Mouse (Mus musculus) heart, adult 2 months (tissue): ENCODE measurements around the gene Etv3. TPM values are rescaled to one million over a fixed set of nuclear protein-coding genes. Genes with fewer than 3 reads are reported as not detected.
"Not testable (repeated sequence)": the region's sequence is repeated elsewhere in the genome, so short reads cannot be mapped to it uniquely, and the experiment has no call there.

Experiments
- DNase-seq, 2 experiments: peaks; one replicate each; pipeline ENCODE4 v3.0.0; 2021
- H3K27ac ChIP-seq: fragments of 200-600 bp; 2 replicates; pipeline ENCODE4 v1.8.1; 2022
- H3K27me3 ChIP-seq: fragments of 200-500 bp; 2 replicates; pipeline ENCODE4 v1.6.1; 2012; ENCODE audit warnings: mild to moderate bottlenecking, low read length, inconsistent platforms, mixed read lengths; ENCODE audit not compliant: control insufficient read depth, insufficient read depth
- H3K36me3 ChIP-seq: fragments of 200-500 bp; 2 replicates; pipeline ENCODE4 v1.6.1; 2012; ENCODE audit warnings: low read length, inconsistent platforms; ENCODE audit not compliant: control insufficient read depth, insufficient read depth
- H3K4me1 ChIP-seq: fragments of 200-500 bp; 2 replicates; pipeline ENCODE4 v1.6.1; 2011; ENCODE audit warnings: low read length; ENCODE audit not compliant: control insufficient read depth, insufficient read depth
- H3K4me3 ChIP-seq: fragments of 200-600 bp; 2 replicates; pipeline ENCODE4 v1.8.1; 2022
- H3K79me2 ChIP-seq: fragments of 200-500 bp; replicated peaks from 2 replicates; pipeline ENCODE4 v1.6.1; 2012; ENCODE audit warnings: mild to moderate bottlenecking, inconsistent platforms, low read length, moderate library complexity, mixed read lengths; ENCODE audit not compliant: control insufficient read depth, insufficient read depth
- H3K9ac ChIP-seq: fragments of 200-500 bp; 2 replicates; pipeline ENCODE4 v1.6.1; 2012; ENCODE audit warnings: low read depth, mild to moderate bottlenecking, control low read depth, inconsistent platforms, low read length, mixed read lengths
- CTCF ChIP-seq: fragments of 200-600 bp; IDR thresholded peaks from 2 replicates; pipeline ENCODE4 v1.8.1; 2022; ENCODE audit warnings: antibody characterized with exemption, mild to moderate bottlenecking, moderate library complexity
- EP300 ChIP-seq: fragments of 200-500 bp; IDR thresholded peaks from 2 replicates; pipeline ENCODE4 v1.6.1; 2011; ENCODE audit warnings: low read depth, low read length, control low read depth; ENCODE audit not compliant: insufficient read depth
- POLR2A ChIP-seq: fragments of 200-500 bp; IDR thresholded peaks from 2 replicates; pipeline ENCODE4 v1.6.1; 2011; ENCODE audit warnings: mild to moderate bottlenecking, low read depth, low read length, control low read depth; ENCODE audit not compliant: insufficient read depth
- WGBS: fragments of 180-500 bp; shearing (Covaris S2); methylation state at CpG from one replicate; pipeline ENCODE4 v1.1.7; 2018; 5-methylcytosine and 5-hydroxymethylcytosine counted together
- intact Hi-C: fragments of 180-260 bp; cut with DNase I; formaldehyde crosslinking; loops from one replicate; pipeline ENCODE4 v1.15.1; 2025
- polyA plus RNA-seq: library from polyadenylated mRNA; depleted of rRNA; stranded (reverse); fragments of >200 nt; gene quantifications from 2 replicates; pipeline ENCODE4 v1.2.3, GENCODE M21; 2012
- total RNA-seq, 2 experiments: library from RNA; stranded (reverse); gene quantifications; 2 replicates each; pipeline ENCODE4 v1.2.3; 2021

The Etv3 gene
- total and polyA plus RNA-seq, 3 experiments: 9.0 to 18.5 (median 17.7) TPM

DNA sequence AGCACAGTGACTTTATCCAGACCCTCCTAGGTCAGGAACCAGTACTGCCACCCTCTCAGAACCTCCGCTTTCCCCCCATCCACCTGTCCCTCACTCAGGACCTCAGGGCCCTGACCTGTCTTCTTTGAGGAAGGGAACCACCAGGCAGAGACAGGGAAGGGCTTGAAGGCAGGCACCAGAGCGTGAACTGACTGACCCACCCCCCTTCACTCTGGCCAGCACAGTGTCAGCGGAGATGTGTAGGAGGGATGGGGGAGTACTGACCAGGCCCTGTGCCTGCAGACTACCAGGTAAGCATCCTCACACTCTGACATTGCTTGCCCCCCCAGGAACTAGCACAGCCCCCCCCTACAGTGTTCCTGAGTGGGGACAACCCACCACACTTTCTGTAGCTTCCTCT is 20.3 kb downstream of the Etv3 start:
- Histone ChIP-seq H3K4me1 (peaks cover 18% of the 10 kb centered on the region), H3K27ac (no peak overlapping the region), H3K9ac (no peak overlapping the region), H3K79me2 (no peaks in the 10 kb centered on the region), H3K4me3 (no peak overlapping the region), H3K27me3 (no peaks in the 10 kb centered on the region), H3K36me3 (no peaks in the 10 kb centered on the region)
- no peak for DNase-seq
- 83% methylated on average over 3 of the region's 3 CpGs for WGBS
- no peak for TF ChIP-seq POLR2A
- intact Hi-C loops: loop anchor here (10.0 kb wide), 1 partner anchor 1811 kb away; no protein-coding TSS in a partner anchor

DNA sequence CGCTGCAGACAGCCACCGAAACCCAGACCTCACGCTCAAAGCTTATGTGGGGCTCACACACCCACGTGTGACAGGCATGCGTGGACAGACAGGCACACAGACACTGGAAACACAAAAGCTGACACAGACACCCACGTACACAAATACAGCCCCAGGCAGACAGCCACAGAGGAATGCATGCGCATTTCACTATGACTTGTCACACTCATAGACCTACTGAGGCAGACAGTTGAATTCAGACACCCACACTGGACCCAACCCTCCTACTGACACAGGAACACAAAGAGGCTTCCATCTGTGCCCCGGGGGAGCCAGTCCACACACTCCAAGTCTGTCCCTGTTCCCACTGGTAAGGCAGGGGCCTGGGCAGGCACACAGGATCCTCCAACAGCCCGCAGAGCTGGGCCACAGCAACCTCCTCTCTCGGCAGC is 21.1 kb downstream of the Etv3 start:
- Histone ChIP-seq H3K4me3 (no peak overlapping the region), H3K27ac (no peak overlapping the region), H3K79me2 (no peaks in the 10 kb centered on the region), H3K4me1 (peaks cover 17% of the 10 kb centered on the region), H3K36me3 (no peaks in the 10 kb centered on the region), H3K27me3 (no peaks in the 10 kb centered on the region), H3K9ac (no peak overlapping the region)
- WGBS: 81% methylated on average over 10 of the region's 10 CpGs
- TF ChIP-seq EP300 (no peak), CTCF (no peak), POLR2A (no peak)
- intact Hi-C loops: loop anchor here (10.0 kb wide), 1 partner anchor 1812 kb away; no protein-coding TSS in a partner anchor
- no peak for DNase-seq

DNA sequence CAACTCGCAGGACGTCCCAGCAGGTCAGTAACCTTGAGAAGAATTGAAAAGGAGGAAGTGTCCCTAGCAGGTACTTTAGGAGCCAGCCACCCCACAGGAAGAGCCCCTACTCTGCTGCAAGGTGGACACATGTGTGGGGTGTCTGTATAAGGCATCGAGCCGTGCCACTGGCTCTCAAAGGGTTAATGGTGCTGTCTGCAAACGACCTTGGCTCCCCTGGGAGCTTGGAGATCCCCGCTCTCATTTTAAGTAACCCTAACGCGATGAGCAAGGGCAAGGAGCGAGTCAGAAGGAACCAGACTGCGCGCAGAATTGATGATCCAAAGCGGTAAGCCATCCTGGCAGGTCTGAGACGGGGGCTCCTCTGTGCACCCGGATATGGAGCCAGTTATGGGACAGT is 24.7 kb downstream of the Etv3 start:
- Histone ChIP-seq H3K36me3 (no peaks in the 10 kb centered on the region), H3K4me1 (peaks cover 5% of the 10 kb centered on the region), H3K9ac (no peak overlapping the region), H3K4me3 (no peak overlapping the region), H3K79me2 (no peaks in the 10 kb centered on the region), H3K27me3 (no peaks in the 10 kb centered on the region), H3K27ac (no peak overlapping the region)
- intact Hi-C loops: loop anchor here (10.0 kb wide), 1 partner anchor 1815 kb away; no protein-coding TSS in a partner anchor
- no peak for DNase-seq
- WGBS: 31% methylated on average over 14 of the region's 14 CpGs
- TF ChIP-seq CTCF (no peak), POLR2A (no peak), EP300 (no peak)

DNA sequence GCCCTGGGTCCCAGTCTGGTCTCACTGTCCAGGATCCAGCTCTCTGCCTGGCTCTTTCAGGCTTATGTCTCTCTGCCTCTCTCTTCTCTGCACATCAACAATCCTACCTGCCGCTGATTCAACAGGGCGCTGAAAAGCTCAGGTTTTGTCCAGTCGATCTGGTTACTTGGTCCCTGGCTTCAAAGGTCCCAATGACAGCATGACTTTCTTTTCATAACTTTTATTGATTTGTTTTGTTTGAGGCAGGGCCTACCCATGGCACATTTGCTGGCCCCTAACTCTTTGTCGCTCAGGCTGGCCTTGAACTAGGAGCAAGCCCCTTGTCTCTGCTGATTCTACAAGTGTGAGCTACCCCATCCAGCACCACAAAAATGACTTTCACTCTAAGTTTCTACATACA is 27.1 kb downstream of the Etv3 start:
- Histone ChIP-seq H3K36me3 (no peaks in the 10 kb centered on the region), H3K79me2 (no peaks in the 10 kb centered on the region), H3K27ac (no peak overlapping the region), H3K4me1 (peaks cover 5% of the 10 kb centered on the region), H3K27me3 (no peaks in the 10 kb centered on the region), H3K9ac (no peak overlapping the region), H3K4me3 (no peak overlapping the region)
- 91% methylated on average over 4 of the region's 4 CpGs for WGBS
- TF ChIP-seq POLR2A: no peak
- TF ChIP-seq EP300: no peak
- no peak for DNase-seq
- intact Hi-C loops: no loop called here

DNA sequence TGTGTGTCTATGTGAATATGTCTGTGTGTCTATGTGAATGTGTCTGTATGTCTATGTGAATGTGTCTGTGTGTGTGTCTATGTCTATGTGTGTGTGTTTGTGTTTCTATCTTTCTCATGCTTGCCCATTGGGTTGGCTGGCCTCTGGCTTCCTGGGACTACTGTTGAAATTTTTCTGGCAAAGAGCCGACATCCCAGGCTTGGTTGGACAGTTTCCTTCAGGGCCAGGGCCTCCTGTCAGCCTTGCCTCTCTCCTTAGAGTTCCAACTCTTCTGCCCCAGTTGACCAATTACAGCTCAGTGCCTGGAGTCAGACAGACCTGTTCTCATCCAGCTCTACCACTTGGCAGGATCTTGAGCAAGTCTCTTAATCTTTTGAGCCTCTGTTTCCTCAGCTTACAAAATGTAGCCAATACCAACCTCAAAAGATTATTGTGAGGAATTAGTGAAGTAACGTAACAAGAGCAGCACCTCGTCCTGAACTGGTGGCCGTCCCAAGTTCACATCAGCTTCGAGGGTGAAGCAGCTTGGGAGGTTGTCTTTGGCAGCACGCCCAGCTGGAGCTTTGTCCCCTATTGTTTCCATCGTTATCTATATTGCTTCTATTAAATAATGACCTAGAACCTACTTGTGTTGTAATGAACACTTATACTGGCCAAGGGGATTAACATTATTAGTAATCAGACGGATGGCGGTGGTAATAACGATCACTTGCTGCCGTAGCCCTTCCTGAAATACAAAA is 28.2 kb downstream of the Etv3 start:
- peaks cover 5% of the 10 kb centered on the region for H3K4me1 ChIP-seq
- intact Hi-C loops: no loop called here
- no peak overlapping the region for H3K9ac ChIP-seq
- peak in 1 of 2 experiments; percentile 23 for DNase-seq
- H3K79me2 ChIP-seq: no peaks in the 10 kb centered on the region
- H3K27me3 ChIP-seq: no peaks in the 10 kb centered on the region
- 27% methylated on average over 11 of the region's 11 CpGs for WGBS
- no peak overlapping the region for H3K4me3 ChIP-seq
- H3K27ac ChIP-seq: no peak overlapping the region
- no peaks in the 10 kb centered on the region for H3K36me3 ChIP-seq
- TF ChIP-seq EP300 (no peak), CTCF (no peak), POLR2A (no peak)

DNA sequence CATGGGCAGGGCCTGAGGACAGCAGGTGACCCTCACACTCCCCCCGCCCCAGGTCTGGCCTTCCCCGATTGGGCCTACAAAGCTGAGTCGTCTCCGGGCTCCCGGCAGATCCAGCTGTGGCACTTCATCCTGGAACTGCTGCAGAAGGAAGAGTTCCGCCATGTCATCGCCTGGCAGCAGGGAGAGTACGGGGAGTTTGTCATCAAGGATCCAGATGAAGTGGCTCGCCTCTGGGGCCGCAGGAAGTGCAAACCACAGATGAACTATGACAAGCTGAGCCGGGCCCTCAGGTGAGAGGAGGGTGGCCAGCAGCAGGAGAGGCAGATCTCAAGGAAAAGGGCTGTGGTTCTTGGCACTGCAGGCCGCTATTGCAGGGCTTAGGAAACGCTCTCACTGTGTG is 29.7 kb downstream of the Etv3 start:
- H3K9ac ChIP-seq, H3K27ac ChIP-seq, H3K4me1 ChIP-seq, H3K79me2 ChIP-seq, DNase-seq, H3K4me3 ChIP-seq, intact Hi-C loops, H3K36me3 ChIP-seq, H3K27me3 ChIP-seq: not testable (repeated sequence)
- WGBS: 84% methylated on average over 13 of the region's 13 CpGs
